Mouse (Mus musculus) spleen, postnatal 14 days (tissue): ENCODE data around the gene Rbm26.

Experiments used
- DNase-seq, 2 experiments: peaks; one replicate each; pipeline ENCODE4 v3.0.0; 2021 to 2022; ENCODE audit warnings: low spot score in 2 of 2

The Rbm26 gene

GRCm38 (mm10) chr14:105087001-105087400, 90.1 kb downstream of the Rbm26 start:
- DNase-seq, result no peak

- DNase-seq, result no peak
These were observed 91.7 kb downstream of the Rbm26 start for GRCm38 (mm10) chr14:105085332-105085993.

GRCm38 (mm10) chr14:105084757-105085330, 92.3 kb downstream of the Rbm26 start:
- no peak for DNase-seq

- DNase-seq, result no peak
These were observed 93.0 kb downstream of the Rbm26 start for GRCm38 (mm10) chr14:105084106-105084505.

GRCm38 (mm10) chr14:105074776-105075175, 102.4 kb downstream of the Rbm26 start:
- DNase-seq, result no peak

GRCm38 (mm10) chr14:105074376-105074775, 102.8 kb downstream of the Rbm26 start:
- no peak for DNase-seq

GRCm38 (mm10) chr14:105071010-105071509, 106.1 kb downstream of the Rbm26 start:
- DNase-seq, result no peak

GRCm38 (mm10) chr14:105070258-105071009, 106.7 kb downstream of the Rbm26 start:
- no peak for DNase-seq

GRCm38 (mm10) chr14:105068060-105068459, 109.1 kb downstream of the Rbm26 start:
- DNase-seq, result no peak

- DNase-seq, result no peak
These were observed 112.9 kb downstream of the Rbm26 start for GRCm38 (mm10) chr14:105064243-105064642.

GRCm38 (mm10) chr14:105061230-105061629, 115.9 kb downstream of the Rbm26 start:
- no peak for DNase-seq

GRCm38 (mm10) chr14:105057934-105058333, 119.2 kb downstream of the Rbm26 start:
- no peak for DNase-seq
